Mouse (Mus musculus) megakaryocyte-erythroid progenitor cell, adult 5-6 weeks (primary cell): ENCODE data around the gene H2-DMb1. TPM values are rescaled to one million over a fixed set of nuclear protein-coding genes. Genes with fewer than 3 reads are reported as not detected.
"Not testable (repeated sequence)": the region's sequence is repeated elsewhere in the genome, so short reads cannot be mapped to it uniquely, and the experiment has no call there.

ENCODE experiments used
- ATAC-seq: replicated peaks from 2 replicates; pipeline ENCODE4 v1.8.0; 2016; ENCODE audit warnings: mild to moderate bottlenecking, inconsistent platforms; ENCODE audit not compliant: severe bottlenecking, poor library complexity, low FRiP score, low TSS enrichment
- total RNA-seq, 2 experiments: library from RNA; stranded (forward) in 1 of 2; stranded (reverse) in 1 of 2; fragments of 200-1000, 215-1000 nt in 1 of 2; fragments of >200 nt in 1 of 2; fragmentation: Nextera tagmentation in 1 of 2; gene quantifications; 2 replicates each; pipeline ENCODE4 v1.2.3; 2014 to 2017

The H2-DMb1 gene
- total RNA-seq, 2 experiments from 2014 or later, result 3.8 to 22.9 TPM

- no peak for ATAC-seq
These were observed 11.4 kb upstream of the H2-DMb1 start for GRCm38 (mm10) chr17:34141448-34141847.

DNA sequence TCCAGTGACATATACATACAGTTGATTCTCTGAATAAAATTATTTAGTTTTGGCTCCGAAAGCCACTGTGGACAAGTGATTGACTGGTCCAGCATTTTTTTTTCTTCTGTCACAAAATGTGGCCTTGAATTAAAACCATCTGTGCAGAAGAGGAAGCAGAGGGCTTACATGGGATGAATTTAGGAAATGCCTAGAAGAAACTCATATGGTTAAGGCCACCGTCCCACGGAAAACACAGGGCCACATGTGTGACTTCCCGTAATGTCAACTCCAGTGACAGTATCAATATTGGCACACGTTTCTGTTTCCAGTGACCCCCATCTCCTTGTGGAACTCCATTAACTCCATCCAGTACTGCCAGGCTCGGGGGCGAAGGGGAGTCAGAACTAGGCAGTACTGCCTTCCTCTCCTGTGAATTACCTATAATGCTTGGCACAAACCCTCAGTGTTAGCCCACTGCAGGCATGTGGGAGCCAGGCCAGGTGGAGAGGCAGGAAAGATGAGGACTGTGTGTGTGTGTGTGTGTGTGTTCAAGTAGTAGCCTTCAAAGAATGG is 10.3 kb upstream of the H2-DMb1 start:
- ATAC-seq, result no peak

DNA sequence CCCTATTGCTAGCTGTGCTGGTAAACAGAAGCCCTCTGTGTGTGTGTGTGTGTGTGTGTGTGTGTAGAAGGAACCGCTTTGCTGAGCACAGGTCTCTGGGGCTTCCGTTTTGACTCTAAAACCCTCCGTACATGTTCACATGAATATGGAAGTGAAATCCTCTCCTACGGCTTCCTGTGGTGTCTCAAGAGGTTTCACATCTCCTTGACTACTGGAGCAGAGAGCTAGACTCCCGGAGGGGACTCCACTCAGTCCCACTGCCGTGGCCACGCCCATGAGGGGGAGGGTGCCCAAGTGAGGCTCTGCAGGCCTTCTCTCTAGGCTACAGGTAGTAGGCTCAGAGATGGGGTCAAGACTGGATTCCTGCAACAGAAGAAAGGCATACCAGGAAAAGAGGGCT is 9.8 kb upstream of the H2-DMb1 start, which contains the start of gene H2-DMb2:
H2-DMb2 (plus strand) TSS at position 275 of the 400 bp plus-strand sequence.
- peak; percentile 42; the same call in 1 of the 2 replicates for ATAC-seq

- no peak for ATAC-seq
These were observed 9.4 kb upstream of the H2-DMb1 start for GRCm38 (mm10) chr17:34143461-34143860.

DNA sequence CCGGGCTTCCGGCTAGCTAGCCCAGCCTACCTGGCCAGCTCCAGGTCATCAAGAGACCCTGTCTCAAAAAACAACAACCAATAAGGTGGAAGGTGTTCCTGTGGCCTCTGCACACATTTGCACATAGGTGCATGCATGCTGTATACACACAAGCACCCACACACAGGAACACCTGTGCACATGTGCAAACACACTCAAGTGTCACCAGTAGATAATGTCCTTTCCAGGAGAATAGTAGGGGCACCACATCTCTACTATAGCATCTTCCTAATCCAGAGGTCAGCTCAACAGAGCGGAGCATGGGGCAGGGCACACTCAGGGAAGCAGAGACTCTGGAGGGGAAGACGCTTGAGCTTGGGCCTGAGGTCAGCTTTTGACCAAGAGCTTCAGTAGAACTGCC is 8.7 kb upstream of the H2-DMb1 start:
- ATAC-seq, result not testable (repeated sequence)

- ATAC-seq, result no peak
These were observed 7.9 kb upstream of the H2-DMb1 start for GRCm38 (mm10) chr17:34144960-34145371.

DNA sequence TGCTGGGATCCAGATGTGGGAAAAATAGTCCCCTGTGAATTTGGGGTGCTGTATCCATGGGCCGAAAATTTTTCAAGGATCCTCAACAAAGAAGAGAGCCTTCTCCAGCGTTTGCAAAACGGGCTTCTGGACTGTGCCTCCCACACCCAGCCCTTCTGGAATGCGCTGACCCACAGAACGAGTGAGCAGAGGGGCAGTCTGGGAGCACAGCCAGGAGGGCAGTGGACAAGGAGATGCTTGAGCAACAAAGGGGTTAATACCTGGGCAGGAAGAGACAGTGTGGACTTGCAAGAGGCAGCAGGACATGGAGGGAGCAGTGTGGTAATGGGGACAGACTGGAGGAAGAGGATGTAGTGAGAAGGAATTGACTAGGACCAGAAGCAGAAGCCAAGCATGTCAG is 2.7 kb downstream of the H2-DMb1 start:
- ATAC-seq, result no peak

- ATAC-seq, result no peak
These were observed 11.5 kb downstream of the H2-DMb1 start for GRCm38 (mm10) chr17:34164202-34164895.

DNA sequence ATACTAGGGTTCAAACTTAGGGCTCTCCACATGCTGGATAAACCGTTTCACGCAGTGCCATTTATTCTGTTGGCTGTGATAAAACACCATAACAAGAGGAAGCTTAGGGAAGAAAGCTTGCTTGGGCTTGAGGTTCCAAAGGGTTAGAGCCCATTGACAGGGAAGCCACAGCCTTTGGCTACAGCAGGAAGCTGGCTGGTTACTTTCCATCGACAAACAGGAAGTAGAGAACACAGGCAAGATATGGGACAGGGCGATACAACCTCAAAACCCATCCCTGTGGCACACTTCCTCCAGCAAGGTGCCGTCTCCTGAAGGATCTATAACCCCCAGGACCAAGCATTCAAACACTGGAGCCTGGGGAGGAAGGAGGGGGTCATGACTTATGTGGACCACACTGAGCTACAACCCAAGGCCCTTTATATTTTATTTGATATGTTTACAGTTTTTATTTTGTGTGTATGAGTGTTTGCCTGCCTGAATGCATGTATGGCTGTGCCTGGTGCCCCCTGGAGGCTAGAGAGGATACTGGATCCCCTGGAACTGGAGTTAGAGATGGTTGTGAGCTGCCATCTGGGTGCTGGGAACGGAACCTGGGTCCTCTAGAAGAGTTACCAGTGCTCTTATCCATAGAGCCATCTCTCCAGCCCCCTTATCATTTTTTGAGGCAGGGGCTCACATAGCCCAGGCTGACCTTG is 12.3 kb downstream of the H2-DMb1 start:
- ATAC-seq, result peak; percentile 43; the same call in 1 of the 2 replicates

DNA sequence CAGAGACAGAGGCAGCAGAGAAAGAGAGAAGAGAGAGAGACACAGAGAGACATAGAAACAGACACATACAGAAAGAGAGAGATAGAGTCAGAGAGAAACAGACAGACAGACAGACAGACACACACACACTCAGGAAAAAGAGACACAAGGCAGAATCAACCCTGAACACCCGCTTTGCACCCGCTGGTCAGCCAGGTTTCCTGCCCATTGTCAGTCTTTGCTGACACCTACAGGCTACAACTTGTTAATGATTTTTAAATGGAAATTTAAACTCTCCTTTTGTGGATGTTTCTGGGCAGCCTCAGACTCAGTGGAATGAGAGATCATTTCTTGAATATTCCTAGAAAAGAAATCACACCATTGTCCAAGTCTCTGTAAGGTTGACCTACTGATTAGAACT is 16.4 kb downstream of the H2-DMb1 start:
- 0 out of 2 replicates have a peak, but pooled peaks have one; percentile 48 for ATAC-seq

- peak; percentile 64; the same call in 1 of the 2 replicates for ATAC-seq
These were observed 17.6 kb downstream of the H2-DMb1 start for GRCm38 (mm10) chr17:34170487-34170876.

- peak; percentile 92 for ATAC-seq
These were observed 18.1 kb downstream of the H2-DMb1 start for GRCm38 (mm10) chr17:34170877-34171498.

DNA sequence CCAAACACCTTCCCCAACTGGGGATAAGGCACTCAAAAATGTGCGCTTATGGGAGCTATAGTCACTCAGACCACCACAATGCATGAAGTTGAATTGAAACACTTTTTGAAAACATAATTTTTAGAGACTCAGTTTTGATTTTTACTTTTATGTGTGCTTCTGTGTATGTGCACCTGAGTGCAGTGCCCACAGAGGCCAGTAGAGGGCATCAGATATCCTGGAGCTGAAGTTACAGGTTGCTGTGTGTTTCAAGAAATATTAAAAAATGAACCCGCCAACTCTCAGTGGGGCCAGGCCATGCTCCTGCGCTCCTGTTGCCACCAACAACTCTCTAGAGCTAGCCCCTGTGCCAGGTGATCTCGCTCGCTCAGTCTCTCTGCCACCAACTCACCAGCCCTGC is 19.7 kb downstream of the H2-DMb1 start:
- no peak for ATAC-seq

- no peak for ATAC-seq
These were observed 21.2 kb downstream of the H2-DMb1 start for GRCm38 (mm10) chr17:34174075-34174474.

GRCm38 (mm10) chr17:34177179-34177578 is 24.3 kb downstream of the H2-DMb1 start:
- no peak for ATAC-seq

GRCm38 (mm10) chr17:34179019-34179418 is 26.1 kb downstream of the H2-DMb1 start:
- ATAC-seq, result no peak

GRCm38 (mm10) chr17:34179913-34180859 is 27.3 kb downstream of the H2-DMb1 start:
- no peak for ATAC-seq

DNA sequence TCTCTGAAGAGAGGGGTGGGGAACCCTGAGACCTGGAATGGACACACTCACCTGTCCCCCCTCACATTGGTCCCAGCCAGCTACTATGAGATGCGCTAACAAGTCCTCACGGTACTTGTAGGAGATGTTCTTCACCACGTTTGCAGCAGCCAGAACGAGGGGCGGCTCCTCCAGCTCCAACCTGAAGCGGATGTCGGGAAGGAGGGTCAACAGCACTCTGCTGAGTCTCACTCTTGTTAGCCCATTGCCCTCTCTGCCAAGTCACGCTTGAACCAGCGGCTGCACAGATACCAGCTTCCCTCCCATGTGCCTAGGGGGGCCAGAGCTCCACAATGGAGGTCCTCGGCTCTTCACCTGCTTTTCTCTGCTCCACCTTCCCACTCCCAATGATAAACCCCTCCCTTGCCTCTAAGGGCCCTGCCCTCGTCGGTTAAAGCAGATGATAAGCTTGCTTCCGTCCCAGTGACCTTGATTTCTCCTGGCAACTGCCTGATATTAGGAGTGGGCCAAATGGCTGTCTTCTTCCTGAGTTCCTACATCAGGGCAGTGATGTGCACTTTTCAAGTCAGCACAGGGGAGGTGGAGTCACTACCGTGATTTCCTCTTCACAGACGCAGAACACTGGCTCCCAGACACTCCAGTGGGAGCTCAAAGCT is 30.8 kb downstream of the H2-DMb1 start:
- no peak for ATAC-seq

DNA sequence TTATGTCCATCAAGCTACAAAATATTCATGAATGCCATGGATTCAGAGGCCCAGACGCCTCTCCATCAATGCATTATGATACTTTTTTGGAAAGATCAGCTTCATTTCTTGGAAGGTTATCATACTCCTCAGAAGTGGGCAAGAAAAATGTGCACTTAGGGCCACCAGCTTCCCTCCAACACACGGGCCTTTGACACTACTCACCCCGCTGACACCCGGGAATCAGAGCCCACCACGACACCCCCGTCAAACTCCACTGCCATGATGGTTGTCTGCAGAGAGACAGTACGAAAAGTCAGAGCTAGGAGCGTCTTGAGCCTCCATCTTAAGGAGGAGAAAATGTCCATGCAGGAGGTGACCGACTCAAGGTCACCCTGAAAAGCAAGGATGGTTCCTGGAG is 32.7 kb downstream of the H2-DMb1 start:
- no peak for ATAC-seq
